Mouse (Mus musculus): Measurements from ENCODE around the gene Ugt1a5.
"Not testable (repeated sequence)": the region's sequence is repeated elsewhere in the genome, so short reads cannot be mapped to it uniquely, and the experiment has no call there.

Ugt1a5 gene

GRCm38 (mm10) chr1:88225301-88225700, 59.5 kb downstream of the Ugt1a5 start:
- not testable (repeated sequence) for DNase-seq

- no peak for DNase-seq
Measured at GRCm38 (mm10) chr1:88225741-88226140, 59.9 kb downstream of the Ugt1a5 start.

GRCm38 (mm10) chr1:88226670-88227379, 61.0 kb downstream of the Ugt1a5 start, which contains the start of gene Mroh2a:
Mroh2a (plus strand) TSS chr1:88226986.
- DNase-seq = no peak

GRCm38 (mm10) chr1:88227482-88227881, 61.7 kb downstream of the Ugt1a5 start:
- DNase-seq = no peak

- DNase-seq = no peak
Measured at GRCm38 (mm10) chr1:88228121-88228520, 62.3 kb downstream of the Ugt1a5 start.

- DNase-seq = no peak
Measured at GRCm38 (mm10) chr1:88229566-88229965, 63.8 kb downstream of the Ugt1a5 start.

GRCm38 (mm10) chr1:88229986-88230385, 64.2 kb downstream of the Ugt1a5 start:
- no peak for DNase-seq

GRCm38 (mm10) chr1:88230421-88230820, 64.6 kb downstream of the Ugt1a5 start:
- no peak for DNase-seq

GRCm38 (mm10) chr1:88230981-88231802, 65.4 kb downstream of the Ugt1a5 start:
- DNase-seq = no peak

GRCm38 (mm10) chr1:88231803-88232499, 66.1 kb downstream of the Ugt1a5 start:
- no peak for DNase-seq

GRCm38 (mm10) chr1:88232664-88233380, 67.0 kb downstream of the Ugt1a5 start:
- no peak for DNase-seq

GRCm38 (mm10) chr1:88233421-88234247, 67.8 kb downstream of the Ugt1a5 start:
- no peak for DNase-seq

GRCm38 (mm10) chr1:88234248-88234610, 68.4 kb downstream of the Ugt1a5 start:
- no peak for DNase-seq

- DNase-seq = no peak
Measured at GRCm38 (mm10) chr1:88234646-88235045, 68.8 kb downstream of the Ugt1a5 start.

GRCm38 (mm10) chr1:88235046-88235893, 69.5 kb downstream of the Ugt1a5 start:
- no peak for DNase-seq

GRCm38 (mm10) chr1:88235894-88236415, 70.1 kb downstream of the Ugt1a5 start:
- DNase-seq = no peak

- DNase-seq = no peak
Measured at GRCm38 (mm10) chr1:88237311-88237710, 71.5 kb downstream of the Ugt1a5 start.

GRCm38 (mm10) chr1:88238771-88239170, 73.0 kb downstream of the Ugt1a5 start:
- no peak for DNase-seq

- peak; percentile 5 for DNase-seq
Measured at GRCm38 (mm10) chr1:88240072-88240471, 74.3 kb downstream of the Ugt1a5 start.

- peak; percentile 16 for DNase-seq
Measured at GRCm38 (mm10) chr1:88240579-88240978, 74.8 kb downstream of the Ugt1a5 start.

GRCm38 (mm10) chr1:88243861-88244260, 78.0 kb downstream of the Ugt1a5 start:
- DNase-seq = peak; percentile 3

Data from right cerebral cortex, postnatal 14 days (tissue).